Mouse (Mus musculus) brain, embryonic 14.5 days (tissue): ENCODE data around the gene Tnrc6c.

Experiments
- CTCF ChIP-seq: fragments of 200-500 bp; IDR thresholded peaks from 2 replicates; pipeline ENCODE4 v1.5.1; 2012; ENCODE audit warnings: inconsistent platforms, mild to moderate bottlenecking, moderate library complexity, borderline replicate concordance; ENCODE audit not compliant: insufficient read depth, insufficient read length; ENCODE audit errors: extremely low read depth
- POLR2A ChIP-seq: fragments of 200-500 bp; IDR thresholded peaks from 2 replicates; pipeline ENCODE4 v1.6.1; 2012; ENCODE audit warnings: mild to moderate bottlenecking, inconsistent platforms, borderline replicate concordance; ENCODE audit not compliant: poor library complexity, insufficient read depth, insufficient read length, severe bottlenecking; ENCODE audit errors: extremely low read depth

GRCm38 (mm10) chr11:117628312-117628779, 25.7 kb upstream of the Tnrc6c start:
- TF ChIP-seq CTCF, result no peak
- no peak for TF ChIP-seq POLR2A
